28 mouse cellular contexts compared by ENCODE assay signal in the genomic region with DNA sequence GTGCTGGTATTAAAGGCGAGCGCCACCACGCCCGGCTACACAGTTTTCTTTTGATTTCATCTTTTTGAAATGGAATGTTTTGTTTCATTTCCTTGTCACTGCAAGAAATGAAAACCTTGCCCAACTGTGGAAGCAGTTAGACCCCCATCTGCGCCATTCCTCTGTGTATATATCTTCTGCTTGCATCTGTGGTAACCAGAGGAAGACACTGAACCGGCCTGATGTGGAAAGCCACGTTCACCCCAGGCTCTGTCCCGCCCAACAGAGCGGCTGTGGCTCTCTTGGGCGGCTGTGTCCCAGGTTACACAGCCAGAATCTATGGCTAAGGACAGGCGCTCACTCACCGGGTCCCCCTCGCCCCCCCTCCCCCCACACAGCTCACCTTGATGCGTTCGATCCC. TPM values are rescaled to one million over a fixed set of nuclear protein-coding genes. Genes with fewer than 3 reads are reported as not detected.
DNase-seq lines count a peak whose midpoint lies in the region; ATAC-seq and TF ChIP-seq lines count a peak whose summit lies in the region.
"Had no signal": no experiment of that assay in that cellular context is flagged by ENCODE, and none has a peak within 500 bp of the region (broad histone marks: within the 10 kb centered on the region; RNA-seq: fewer than 3 reads in every experiment).

No protein-coding gene starts in this region.

- no peak for ATAC-seq in heart, embryonic 13.5 days (ENCODE audit: extremely low read depth, insufficient number of reproducible peaks, low FRiP score, low TSS enrichment)
- peak; percentile 67 for ATAC-seq in granulocyte monocyte progenitor cell, adult 5-6 weeks (replicated peaks; ENCODE audit: poor library complexity, severe bottlenecking)
- ATAC-seq: CD4-positive, CD25-positive, alpha-beta regulatory T cell, adult 4 months; forebrain, embryonic 14.5 days; forebrain, postnatal 0 days; hindbrain, postnatal 0 days; inflammation-experienced regulatory T-cells, adult 6 months; intestine, postnatal 0 days had no signal

- no peak for DNase-seq in heart, adult 11 months
- peak; percentile 41 for DNase-seq in 416B (ENCODE audit: low read depth)
- DNase-seq in kidney, postnatal 36 days = no peak
- no peak for DNase-seq in layer of hippocampus, postnatal 25 days (ENCODE audit: extremely low spot score in 1 of 2, low spot score in 1 of 2)
- DNase-seq: adrenal gland, adult 8-10 months; adrenal gland, postnatal 25 days; cerebellum, adult 11-12 months; cerebellum, adult 9-10 months; cerebellum, postnatal 14 days; forebrain, postnatal 0 days; gastrocnemius, adult 2 months; gastrocnemius, postnatal 14 days; heart, adult 2 months; heart, postnatal 10 days; heart, postnatal 4 days had no signal

- no peak overlapping the region for H3K27ac ChIP-seq in heart, embryonic 13.5 days (replicated peaks)
- peak overlapping the region; percentile 14; the same call in 1 of the 2 replicates for H3K27ac ChIP-seq in ES-Bruce4 (ENCODE audit: insufficient read depth, low read length)
- H3K27ac ChIP-seq: embryonic facial prominence, embryonic 12.5 days; embryonic facial prominence, embryonic 15.5 days; gastrocnemius, adult 2 months; heart, adult 2 months; heart, embryonic 15.5 days; hindbrain, embryonic 14.5 days; hindbrain, postnatal 0 days had no signal

- 73% methylated on average over 15 of the region's 15 CpGs for WGBS in heart, embryonic 13.5 days

- TF ChIP-seq CTCF in ES-Bruce4 (IDR thresholded peaks at IDR 0.05; ENCODE audit: low read depth, low read length) = no peak

- H3K27me3 ChIP-seq in heart, embryonic 13.5 days (replicated peaks) = 0 out of 2 replicates have a peak, but pooled peaks cover 10% of the 10 kb centered on the region
- no peaks in the 10 kb centered on the region for H3K27me3 ChIP-seq in ES-Bruce4 (ENCODE audit: control insufficient read depth, insufficient read depth, low read length, poor library complexity, severe bottlenecking)
- H3K27me3 ChIP-seq: embryonic facial prominence, embryonic 12.5 days; embryonic facial prominence, embryonic 15.5 days; heart, embryonic 15.5 days had no signal

- TF ChIP-seq EP300 in ES-Bruce4 (IDR thresholded peaks at IDR 0.05; ENCODE audit: insufficient read depth, low read depth, low read length) = no peak

- no peaks in the 10 kb centered on the region for H3K36me3 ChIP-seq in heart, embryonic 13.5 days
- no peaks in the 10 kb centered on the region for H3K36me3 ChIP-seq in ES-Bruce4 (ENCODE audit: control insufficient read depth, insufficient read depth, low read length, poor library complexity, severe bottlenecking)
- H3K36me3 ChIP-seq: embryonic facial prominence, embryonic 12.5 days; embryonic facial prominence, embryonic 15.5 days; heart, embryonic 15.5 days had no signal

- peaks cover 46% of the 10 kb centered on the region for H3K4me1 ChIP-seq in heart, embryonic 13.5 days
- peaks cover 24% of the 10 kb centered on the region for H3K4me1 ChIP-seq in ES-Bruce4 (ENCODE audit: control insufficient read depth, insufficient read depth, low read length)

- TF ChIP-seq POLR2A in ES-Bruce4 (IDR thresholded peaks at IDR 0.05; ENCODE audit: insufficient read depth, low read length) = no peak

- 0 out of 2 replicates have a peak overlapping the region, but pooled peaks have one; percentile 10 for H3K9ac ChIP-seq in heart, embryonic 13.5 days
- 0 out of 2 replicates have a peak overlapping the region, but pooled peaks have one; percentile 6 for H3K9ac ChIP-seq in ES-Bruce4 (ENCODE audit: low read depth, poor library complexity, severe bottlenecking)
- H3K9ac ChIP-seq: embryonic facial prominence, embryonic 12.5 days; embryonic facial prominence, embryonic 15.5 days; forebrain, postnatal 0 days; heart, embryonic 15.5 days; hindbrain, embryonic 14.5 days had no signal

- H3K9me3 ChIP-seq in heart, embryonic 13.5 days = no peaks in the 10 kb centered on the region
- H3K9me3 ChIP-seq in ES-Bruce4 (replicated peaks; ENCODE audit: control insufficient read depth, insufficient read depth, low read length, poor library complexity, severe bottlenecking) = no peaks in the 10 kb centered on the region
- H3K9me3 ChIP-seq: embryonic facial prominence, embryonic 12.5 days; embryonic facial prominence, embryonic 15.5 days; heart, embryonic 15.5 days had no signal

- H3K4me2 ChIP-seq in heart, embryonic 13.5 days = no peak overlapping the region
- H3K4me2 ChIP-seq: embryonic facial prominence, embryonic 12.5 days; embryonic facial prominence, embryonic 15.5 days; heart, embryonic 11.5 days; heart, embryonic 15.5 days; hindbrain, embryonic 14.5 days had no signal

- H3K4me3 ChIP-seq in heart, embryonic 13.5 days = no peak overlapping the region
- 0 out of 2 replicates have a peak overlapping the region, but pooled peaks have one; percentile 23 for H3K4me3 ChIP-seq in ES-Bruce4 (ENCODE audit: low read depth, low read length)
- H3K4me3 ChIP-seq: embryonic facial prominence, embryonic 12.5 days; embryonic facial prominence, embryonic 15.5 days; gastrocnemius, adult 2 months; heart, adult 2 months; heart, embryonic 15.5 days had no signal

RNA-seq across cellular contexts. Expression of a gene that starts 22.6 kb away (rescaled TPM):
- 29.2 and 33.9 TPM in 2 replicates for polyA plus RNA-seq in heart, embryonic 13.5 days (2015; fragmentation: Nextera tagmentation; extraction: Ambion mirVana)
- polyA plus RNA-seq in ES-Bruce4 (2011; ENCODE audit: insufficient read depth, insufficient read length, low read depth, missing spikeins) = 80.7 and 86.3 TPM in 2 replicates
- 20.1 and 21.5 TPM in 2 replicates for total RNA-seq in granulocyte monocyte progenitor cell, adult 5-6 weeks (2014; fragmentation: Nextera tagmentation)
- 25.6 and 27.6 TPM in 2 replicates for total RNA-seq in granulocyte monocyte progenitor cell, adult 5-6 weeks (2017)
- 10 to 100 TPM; 15.0 to 16.7 TPM for total RNA-seq in layer of hippocampus, postnatal 25 days (2021)

RNA-seq across cellular contexts. Expression of a gene that starts 34.4 kb away (rescaled TPM):
- 24.8 and 26.7 TPM in 2 replicates for polyA plus RNA-seq in heart, embryonic 13.5 days (2015; fragmentation: Nextera tagmentation; extraction: Ambion mirVana)
- 25.9 and 28.2 TPM in 2 replicates for polyA plus RNA-seq in ES-Bruce4 (2011; ENCODE audit: insufficient read depth, insufficient read length, low read depth, missing spikeins)
- total RNA-seq in granulocyte monocyte progenitor cell, adult 5-6 weeks (2014; fragmentation: Nextera tagmentation) = 24.9 and 35.1 TPM in 2 replicates
- total RNA-seq in granulocyte monocyte progenitor cell, adult 5-6 weeks (2017) = 56.2 and 62.8 TPM in 2 replicates
- total RNA-seq in layer of hippocampus, postnatal 25 days (2021) = 10 to 100 TPM; 17.5 to 19.6 TPM

RNA-seq across cellular contexts. Expression of a gene that starts 51.7 kb away (rescaled TPM):
- polyA plus RNA-seq in heart, embryonic 13.5 days (2015; fragmentation: Nextera tagmentation; extraction: Ambion mirVana) = 285 and 314 TPM in 2 replicates
- 135 and 146 TPM in 2 replicates for polyA plus RNA-seq in ES-Bruce4 (2011; ENCODE audit: insufficient read depth, insufficient read length, low read depth, missing spikeins)
- total RNA-seq in granulocyte monocyte progenitor cell, adult 5-6 weeks (2014; fragmentation: Nextera tagmentation) = 145 and 158 TPM in 2 replicates
- 38.2 and 50.4 TPM in 2 replicates for total RNA-seq in granulocyte monocyte progenitor cell, adult 5-6 weeks (2017)
- 100 to 1,000 TPM; 145 to 167 TPM for total RNA-seq in layer of hippocampus, postnatal 25 days (2021)
